Mouse (Mus musculus) heart, embryonic 13.5 days (tissue): Measurements from ENCODE around the gene Tsc22d1. TPM values are rescaled to one million over a fixed set of nuclear protein-coding genes. Genes with fewer than 3 reads are reported as not detected.

Source experiments
- ATAC-seq: fragments of 200-750 bp; cut with Nextera tagmentation; 2 replicates; pipeline ENCODE4 v1.8.0; 2017; ENCODE audit warnings: moderate TSS enrichment; ENCODE audit not compliant: insufficient number of reproducible peaks, low FRiP score, low TSS enrichment; ENCODE audit errors: extremely low read depth
- H3K27ac ChIP-seq: fragments of 300-500 bp; sonication (generic); replicated peaks from 2 replicates; pipeline ENCODE4 v1.5.1; 2015; ENCODE audit warnings: moderate library complexity, mild to moderate bottlenecking, inconsistent platforms
- H3K27me3 ChIP-seq: fragments of 300-500 bp; sonication (generic); replicated peaks from 2 replicates; pipeline ENCODE4 v1.6.1; 2015; ENCODE audit warnings: mild to moderate bottlenecking, inconsistent platforms
- H3K36me3 ChIP-seq: fragments of 300-500 bp; sonication (generic); 2 replicates; pipeline ENCODE4 v1.6.1; 2015; ENCODE audit warnings: mild to moderate bottlenecking, inconsistent platforms
- H3K4me1 ChIP-seq: fragments of 300-500 bp; sonication (generic); 2 replicates; pipeline ENCODE4 v1.6.1; 2015; ENCODE audit warnings: inconsistent platforms
- H3K4me2 ChIP-seq: fragments of 300-500 bp; sonication (generic); 2 replicates; pipeline ENCODE4 v1.6.1; 2015; ENCODE audit warnings: inconsistent platforms, mild to moderate bottlenecking, moderate library complexity
- H3K4me3 ChIP-seq: fragments of 300-500 bp; sonication (generic); 2 replicates; pipeline ENCODE4 v1.5.1; 2015; ENCODE audit warnings: moderate library complexity, mild to moderate bottlenecking, inconsistent platforms
- H3K9ac ChIP-seq: fragments of 300-500 bp; sonication (generic); 2 replicates; pipeline ENCODE4 v1.6.1; 2015; ENCODE audit warnings: inconsistent platforms, mild to moderate bottlenecking, moderate library complexity
- H3K9me3 ChIP-seq: fragments of 300-500 bp; sonication (generic); 2 replicates; pipeline ENCODE4 v1.6.1; 2016; ENCODE audit warnings: inconsistent platforms
- WGBS: fragments of 180-500 bp; shearing (Covaris S2); methylation state at CpG from one replicate; pipeline ENCODE4 v1.1.7; 2015; ENCODE audit warnings: mixed read lengths; 5-methylcytosine and 5-hydroxymethylcytosine counted together
- polyA plus RNA-seq: library from polyadenylated mRNA; unstranded; fragments of >200 nt; fragmentation: Nextera tagmentation; extraction: Ambion mirVana; gene quantifications from 2 replicates; pipeline ENCODE4 v1.2.1, GENCODE M21; 2015

Gene Tsc22d1
- 332 and 334 TPM in 2 replicates for polyA plus RNA-seq

DNA sequence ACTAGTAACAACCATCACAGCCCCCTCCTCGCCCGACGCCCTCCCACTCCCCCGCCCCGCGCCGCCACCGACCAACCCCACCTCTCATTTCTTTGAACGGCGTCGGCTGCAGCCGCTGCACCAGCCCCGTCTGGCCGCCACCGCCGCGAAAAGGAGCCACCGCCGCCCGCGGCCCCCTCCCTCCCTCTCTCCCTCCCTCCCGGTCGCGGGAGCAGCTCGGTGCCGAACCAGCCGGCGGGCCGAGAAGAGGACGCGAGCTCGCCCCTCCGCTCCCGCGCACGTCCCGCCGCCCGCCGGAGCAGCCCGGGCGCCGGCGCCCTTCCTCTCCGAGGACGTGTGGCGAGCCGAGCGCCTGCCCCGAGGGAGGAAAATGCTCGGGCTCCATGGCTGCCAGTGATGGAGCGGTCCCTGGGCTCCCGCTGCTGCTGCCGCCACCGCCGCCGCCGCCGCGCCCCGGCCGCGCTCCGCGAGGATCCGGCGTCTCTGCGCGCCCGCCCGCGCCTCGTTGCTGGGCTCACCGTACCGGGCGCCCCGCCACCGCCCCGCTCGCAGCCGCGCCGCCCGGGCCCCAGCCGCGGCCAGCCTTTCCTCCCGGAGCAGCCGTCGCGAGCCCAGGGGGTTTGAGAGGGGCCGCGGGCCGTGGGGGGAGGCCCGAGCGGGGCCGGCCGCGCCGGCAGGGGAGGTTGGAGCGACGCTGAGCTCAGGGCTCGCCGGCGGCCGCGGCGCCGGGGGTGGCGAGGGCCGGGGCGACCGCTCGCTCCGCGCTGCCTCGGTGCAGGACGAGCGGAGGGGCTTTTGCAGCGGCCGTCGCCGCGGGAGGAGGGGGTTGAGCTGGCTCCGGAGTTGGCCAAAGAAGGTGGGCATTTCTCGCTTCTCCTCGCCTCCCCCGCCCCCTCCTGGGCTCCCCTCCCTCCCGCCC is at the start of gene Tsc22d1:
Gene Tsc22d1 (plus strand): TSS at position 100 of the 919 bp plus-strand sequence.
- peak; percentile 12; the same call in 1 of the 2 replicates for ATAC-seq
- Histone ChIP-seq H3K27ac (peak within 1 kb of the TSS; percentile 99), H3K9me3 (no peaks in the 10 kb centered on the region), H3K9ac (peak within 1 kb of the TSS; percentile 100), H3K36me3 (peaks cover 27% of the 10 kb centered on the region), H3K4me3 (peak within 1 kb of the TSS; percentile 94), H3K4me1 (peaks cover 42% of the 10 kb centered on the region), H3K27me3 (no peaks in the 10 kb centered on the region), H3K4me2 (peak within 1 kb of the TSS; percentile 96)
- WGBS: under 1% methylated on average over 93 of the region's 128 CpGs

DNA sequence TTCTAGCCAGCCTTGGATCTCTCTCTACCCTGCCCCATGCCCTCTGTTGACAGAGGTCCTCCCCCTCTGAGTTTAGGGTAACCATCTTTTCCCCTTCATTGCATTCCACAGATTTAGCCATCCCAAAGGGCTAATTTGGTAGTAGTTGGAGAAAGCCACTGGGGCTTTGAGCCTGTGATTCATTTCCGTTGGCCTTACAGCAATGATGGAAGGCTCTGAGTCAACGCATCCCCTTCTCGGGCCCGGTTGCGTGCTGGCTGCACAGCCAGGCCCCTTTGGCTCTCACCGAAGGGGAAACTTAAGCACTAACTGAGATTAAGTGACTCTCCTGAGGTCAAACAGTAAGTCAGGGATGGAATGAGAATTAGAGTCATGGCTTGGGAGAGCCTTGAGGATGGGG is 41.1 kb upstream of the Tsc22d1 start:
- ATAC-seq: no peak

GRCm38 (mm10) chr14:76374601-76375000 is 40.2 kb upstream of the Tsc22d1 start:
- 0 out of 2 replicates have a peak, but pooled peaks cover 3% of the 10 kb centered on the region for H3K4me1 ChIP-seq
- WGBS: 75% methylated on average over 6 of the region's 6 CpGs
- H3K27ac ChIP-seq: no peak overlapping the region
- no peak for ATAC-seq
- H3K4me3 ChIP-seq: no peak overlapping the region
- H3K36me3 ChIP-seq: no peaks in the 10 kb centered on the region
- no peaks in the 10 kb centered on the region for H3K9me3 ChIP-seq
- H3K4me2 ChIP-seq: no peak overlapping the region
- no peaks in the 10 kb centered on the region for H3K27me3 ChIP-seq
- no peak overlapping the region for H3K9ac ChIP-seq

More for the DNA sequence above, 41.1 kb upstream of the Tsc22d1 start:
- Histone ChIP-seq H3K27me3 (no peaks in the 10 kb centered on the region), H3K4me2 (no peak overlapping the region), H3K27ac (no peak overlapping the region), H3K9me3 (no peaks in the 10 kb centered on the region), H3K9ac (no peak overlapping the region), H3K4me1 (0 out of 2 replicates have a peak, but pooled peaks cover 3% of the 10 kb centered on the region), H3K4me3 (no peak overlapping the region), H3K36me3 (no peaks in the 10 kb centered on the region)
- 86% methylated on average over 6 of the region's 6 CpGs for WGBS

DNA sequence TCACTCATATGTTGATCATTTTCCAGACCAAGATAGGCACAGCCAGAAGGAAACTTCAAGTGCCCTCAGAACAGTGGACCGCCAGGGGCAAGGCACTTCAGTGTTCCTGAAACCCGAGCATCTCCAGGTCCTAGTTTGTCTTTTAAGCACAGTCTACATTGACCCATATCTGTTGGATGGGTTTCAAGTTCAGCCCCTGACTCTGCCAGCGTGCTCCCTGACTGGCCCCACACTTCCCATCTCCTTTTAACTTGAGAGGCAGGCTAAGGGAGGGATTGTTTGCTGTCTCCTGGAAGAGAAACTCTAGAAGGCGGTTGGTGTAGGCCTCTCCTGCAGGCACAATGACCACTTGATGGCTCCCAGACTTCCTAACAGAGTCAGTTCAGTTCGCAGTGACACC is 38.2 kb upstream of the Tsc22d1 start:
- Histone ChIP-seq H3K36me3 (no peaks in the 10 kb centered on the region), H3K9me3 (no peaks in the 10 kb centered on the region), H3K27ac (no peak overlapping the region), H3K4me2 (no peak overlapping the region), H3K27me3 (no peaks in the 10 kb centered on the region), H3K4me1 (0 out of 2 replicates have a peak, but pooled peaks cover 3% of the 10 kb centered on the region), H3K4me3 (no peak overlapping the region), H3K9ac (no peak overlapping the region)
- ATAC-seq: no peak
- WGBS: 49% methylated on average over 5 of the region's 5 CpGs

DNA sequence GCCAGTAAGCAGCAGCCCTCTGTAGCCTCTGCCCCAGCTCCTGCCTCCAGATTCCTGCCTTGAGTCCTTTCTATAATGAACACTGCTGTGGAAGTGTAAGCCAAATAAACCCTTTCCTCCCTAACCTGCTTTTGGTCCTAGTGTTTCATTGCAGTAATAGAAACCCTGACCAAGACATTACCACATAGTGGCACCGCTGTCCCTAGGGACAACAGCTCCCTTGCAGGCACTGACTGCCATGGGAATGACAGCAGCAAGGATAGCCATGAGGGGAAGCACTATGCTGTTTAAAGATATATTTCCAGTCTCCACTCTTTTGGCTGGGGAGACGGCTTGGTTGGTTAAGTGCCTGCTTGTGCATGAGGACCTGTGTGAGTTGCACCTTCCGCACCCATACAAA is 35.4 kb upstream of the Tsc22d1 start:
- Histone ChIP-seq H3K4me2 (no peak overlapping the region), H3K9me3 (no peaks in the 10 kb centered on the region), H3K27me3 (no peaks in the 10 kb centered on the region), H3K27ac (no peak overlapping the region), H3K4me1 (0 out of 2 replicates have a peak, but pooled peaks cover 3% of the 10 kb centered on the region), H3K36me3 (no peaks in the 10 kb centered on the region), H3K4me3 (no peak overlapping the region), H3K9ac (no peak overlapping the region)
- ATAC-seq: no peak
- WGBS: 89% methylated on average over 3 of the region's 3 CpGs

GRCm38 (mm10) chr14:76388025-76388424 is 26.7 kb upstream of the Tsc22d1 start:
- WGBS: 67% methylated on average over 7 of the region's 7 CpGs
- H3K27me3 ChIP-seq: no peaks in the 10 kb centered on the region

DNA sequence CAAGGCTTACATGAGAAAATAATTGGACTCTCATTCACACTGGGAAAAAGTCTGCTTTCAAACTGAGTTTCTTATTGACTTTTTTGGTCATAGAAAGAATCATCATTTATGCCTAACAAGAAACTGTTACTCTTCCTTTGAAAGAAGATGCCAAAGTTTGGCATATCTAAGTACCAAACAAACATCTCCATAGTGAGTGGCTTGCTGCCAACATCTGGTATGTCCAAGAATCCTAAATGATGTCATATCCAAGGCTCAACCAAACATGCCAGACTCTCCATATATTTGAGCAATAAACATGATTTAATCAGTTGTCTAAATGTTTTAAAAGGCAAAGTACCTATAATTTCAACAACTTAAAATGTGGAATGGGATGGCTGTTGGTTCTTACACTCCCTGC is 16.5 kb upstream of the Tsc22d1 start:
- ATAC-seq: no peak
- H3K9ac ChIP-seq: no peak overlapping the region
- no peaks in the 10 kb centered on the region for H3K36me3 ChIP-seq
- no peaks in the 10 kb centered on the region for H3K27me3 ChIP-seq
- no peak overlapping the region for H3K4me3 ChIP-seq
- no peaks in the 10 kb centered on the region for H3K9me3 ChIP-seq
- H3K27ac ChIP-seq: no peak overlapping the region
- H3K4me2 ChIP-seq: no peak overlapping the region
- no peaks in the 10 kb centered on the region for H3K4me1 ChIP-seq

More at GRCm38 (mm10) chr14:76388025-76388424, 26.7 kb upstream of the Tsc22d1 start:
- Histone ChIP-seq H3K27ac (no peak overlapping the region), H3K9ac (no peak overlapping the region), H3K4me1 (no peaks in the 10 kb centered on the region), H3K9me3 (no peaks in the 10 kb centered on the region), H3K4me3 (no peak overlapping the region), H3K36me3 (no peaks in the 10 kb centered on the region), H3K4me2 (no peak overlapping the region)
- no peak for ATAC-seq

DNA sequence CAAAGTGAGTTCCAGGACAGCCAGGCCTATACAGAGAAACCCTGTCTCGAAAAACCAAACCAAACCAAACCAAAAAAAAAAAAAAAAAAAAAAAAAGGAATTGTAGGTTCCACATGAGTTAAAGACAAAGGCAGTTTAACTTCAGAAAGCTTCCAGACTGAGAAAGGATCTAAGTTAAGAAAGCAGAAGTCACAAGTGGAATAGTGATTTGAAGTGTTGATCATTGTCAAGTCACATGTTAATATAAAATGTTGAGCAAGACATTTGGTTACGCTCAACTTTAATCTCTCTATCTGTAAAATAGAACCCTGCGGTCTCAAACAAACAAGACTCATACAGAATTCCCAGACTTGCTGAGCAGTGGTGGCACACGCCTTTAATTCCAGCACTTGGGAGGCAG is 12.2 kb upstream of the Tsc22d1 start:
- Histone ChIP-seq H3K4me2 (no peak overlapping the region), H3K9ac (no peak overlapping the region), H3K27ac (no peak overlapping the region), H3K27me3 (no peaks in the 10 kb centered on the region), H3K4me1 (no peaks in the 10 kb centered on the region), H3K9me3 (no peaks in the 10 kb centered on the region), H3K36me3 (no peaks in the 10 kb centered on the region), H3K4me3 (no peak overlapping the region)
- ATAC-seq: no peak
- WGBS: 93% methylated on average over 4 of the region's 4 CpGs

- no peak overlapping the region for H3K4me2 ChIP-seq
- no peak overlapping the region for H3K9ac ChIP-seq
- no peak overlapping the region for H3K4me3 ChIP-seq
- 37% methylated on average over 8 of the region's 8 CpGs for WGBS
- H3K9me3 ChIP-seq: no peaks in the 10 kb centered on the region
- no peak for ATAC-seq
- no peaks in the 10 kb centered on the region for H3K36me3 ChIP-seq
- no peaks in the 10 kb centered on the region for H3K27me3 ChIP-seq
- H3K4me1 ChIP-seq: peaks cover 7% of the 10 kb centered on the region; the same call in 1 of the 2 replicates
- H3K27ac ChIP-seq: no peak overlapping the region
These were observed 5.7 kb upstream of the Tsc22d1 start for GRCm38 (mm10) chr14:76409111-76409510.

DNA sequence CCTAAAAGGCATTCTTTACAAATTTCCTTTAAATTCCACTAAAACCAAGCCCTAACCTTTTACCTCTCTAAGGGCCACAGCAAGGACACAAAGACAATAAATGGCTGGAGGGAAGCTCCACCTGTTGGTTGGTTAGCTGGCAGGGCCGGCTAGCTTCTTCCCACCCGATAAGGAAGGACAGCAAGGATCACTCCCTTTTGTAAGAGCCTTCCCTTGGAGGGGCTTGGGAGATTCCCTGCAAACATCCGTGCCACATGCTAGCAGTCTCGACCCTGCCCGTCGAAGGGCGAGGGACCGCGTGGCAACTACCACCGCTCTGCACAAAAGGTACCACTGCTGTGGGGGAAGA is 1.0 kb upstream of the Tsc22d1 start:
- Histone ChIP-seq H3K4me1 (peaks cover 35% of the 10 kb centered on the region), H3K4me2 (peak overlapping the region; percentile 96), H3K4me3 (peak overlapping the region; percentile 94), H3K27me3 (no peaks in the 10 kb centered on the region), H3K9ac (peak overlapping the region; percentile 100), H3K36me3 (peaks cover 25% of the 10 kb centered on the region), H3K27ac (peak overlapping the region; percentile 99), H3K9me3 (no peaks in the 10 kb centered on the region)
- no peak for ATAC-seq
- WGBS: under 1% methylated on average over 10 of the region's 10 CpGs

GRCm38 (mm10) chr14:76414122-76414861 is 469 bp upstream of the Tsc22d1 start:
- no peaks in the 10 kb centered on the region for H3K9me3 ChIP-seq
- peak overlapping the region; percentile 99 for H3K27ac ChIP-seq
- H3K4me3 ChIP-seq: peak overlapping the region; percentile 94
- under 1% methylated on average over 67 of the region's 81 CpGs for WGBS
- H3K4me2 ChIP-seq: peak overlapping the region; percentile 96
- peak; percentile 87 for ATAC-seq
- no peaks in the 10 kb centered on the region for H3K27me3 ChIP-seq
- peaks cover 38% of the 10 kb centered on the region for H3K4me1 ChIP-seq
- H3K36me3 ChIP-seq: peaks cover 27% of the 10 kb centered on the region
- H3K9ac ChIP-seq: peak overlapping the region; percentile 100
